Mouse (Mus musculus): ENCODE measurements around the gene En2.
A peak's percentile ranks its signal among the peaks of the same experiment; 100 is the strongest.

Gene En2

DNA sequence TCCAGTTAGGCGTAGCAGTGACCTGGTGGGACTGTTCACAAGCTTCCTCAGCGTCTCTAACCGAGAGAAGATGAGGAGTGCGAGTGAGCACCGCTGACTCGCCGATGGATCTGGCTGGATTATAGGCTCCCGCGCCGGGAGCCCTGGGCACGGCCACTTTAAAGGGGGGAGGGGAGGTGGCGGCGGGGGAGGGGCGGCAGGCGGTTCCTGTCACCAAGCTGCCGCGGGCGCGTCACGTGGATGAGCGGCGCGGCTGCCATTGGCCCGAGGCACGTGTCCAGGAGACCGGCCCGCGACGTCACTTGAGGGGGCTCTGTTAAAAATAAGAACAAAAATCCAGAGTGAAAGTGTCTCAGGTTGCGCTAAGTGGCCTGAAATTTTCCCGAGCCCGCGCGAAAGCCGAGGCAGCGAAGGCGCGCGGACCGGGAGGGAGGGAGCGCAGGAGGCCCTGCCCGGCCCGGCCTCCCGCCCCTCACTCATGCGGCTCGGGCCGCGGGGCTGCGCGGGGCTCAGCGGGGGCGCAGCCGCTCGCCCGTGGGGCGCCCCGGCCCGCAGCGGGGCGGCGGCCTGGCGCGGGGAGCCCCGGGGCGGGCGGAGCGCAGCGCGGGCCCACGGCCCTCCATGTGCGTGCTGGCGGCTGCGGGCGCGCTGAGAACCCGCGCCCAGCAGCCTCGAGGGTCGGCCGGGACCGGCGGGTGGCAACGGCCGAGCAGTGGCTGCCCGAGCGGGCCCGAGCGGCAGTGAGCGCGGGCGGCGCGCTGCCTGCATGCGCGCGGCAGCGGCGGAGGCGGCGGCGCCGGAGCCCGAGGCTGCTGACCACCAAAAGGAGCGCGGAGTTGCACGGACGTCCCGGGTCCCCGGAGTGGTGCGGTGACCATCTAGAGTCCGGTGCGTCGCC, at the start of gene En2:
En2 (plus strand) TSS at position 337 of the 898 bp plus-strand sequence.
- DNase-seq: peak; percentile 49 to 58

DNA sequence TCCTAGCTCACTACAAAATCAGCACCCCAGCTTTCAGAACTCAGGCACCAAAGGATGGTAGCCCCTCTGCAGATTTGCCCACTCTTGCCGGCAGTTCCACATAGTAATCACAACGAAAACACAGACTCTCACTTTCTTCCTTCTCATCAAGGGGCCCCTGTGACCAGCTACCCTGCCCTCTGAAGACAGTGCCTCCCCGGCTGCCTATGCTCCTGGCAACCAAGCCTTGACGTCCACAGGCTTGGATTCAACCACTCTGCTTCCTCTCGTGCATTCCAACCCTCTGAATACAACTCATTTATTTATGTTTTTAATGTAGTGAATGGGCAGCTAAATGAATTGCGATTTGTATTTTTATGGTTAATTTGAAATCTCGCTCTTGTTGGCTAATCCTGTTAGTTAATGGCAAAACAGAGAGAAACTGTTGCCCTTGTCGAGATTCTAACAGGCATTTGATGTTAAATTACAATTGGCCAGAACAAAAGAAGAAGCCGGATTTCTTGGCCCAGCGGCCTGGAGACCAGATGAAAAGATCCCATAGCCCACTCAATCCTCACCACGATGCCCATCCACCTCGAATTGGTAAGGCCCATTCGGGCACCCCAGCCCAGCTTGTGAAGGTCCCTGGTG, 48.1 kb upstream of the En2 start:
- peak in 1 of 2 experiments; percentile 11 for DNase-seq

DNA sequence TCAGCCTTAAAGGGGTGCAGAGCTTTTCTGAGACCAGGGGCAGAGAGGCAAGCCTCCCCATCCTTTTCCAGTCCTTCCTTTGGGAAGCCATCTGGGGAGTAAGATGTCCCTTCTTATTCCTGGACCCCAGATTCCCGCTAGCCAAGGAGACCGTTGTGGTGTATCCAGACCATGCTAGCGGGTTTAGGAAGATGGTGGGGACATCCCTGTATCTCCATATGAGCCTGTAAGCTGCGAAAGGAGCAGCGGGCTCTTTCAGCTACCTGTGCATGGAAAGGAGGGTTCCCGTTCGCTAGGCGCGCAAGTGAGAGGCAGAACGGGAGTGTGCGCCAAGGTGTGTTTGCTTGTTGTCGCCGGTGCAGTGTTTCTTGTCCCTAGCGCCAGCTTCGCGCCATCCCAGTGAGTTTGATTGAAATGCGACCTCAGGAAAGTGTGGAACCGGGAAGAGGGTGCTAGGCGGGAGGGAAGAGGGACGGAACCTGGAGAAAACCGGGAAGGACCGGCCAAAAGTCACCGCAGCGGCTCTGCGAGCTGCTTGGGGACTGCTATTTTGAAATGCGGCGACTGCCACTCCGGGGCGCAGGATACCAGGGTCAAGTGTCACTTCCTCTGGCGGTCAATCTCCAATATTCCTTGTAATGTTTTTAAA, 47.5 kb upstream of the En2 start:
- DNase-seq: peak; percentile 62 to 69

DNA sequence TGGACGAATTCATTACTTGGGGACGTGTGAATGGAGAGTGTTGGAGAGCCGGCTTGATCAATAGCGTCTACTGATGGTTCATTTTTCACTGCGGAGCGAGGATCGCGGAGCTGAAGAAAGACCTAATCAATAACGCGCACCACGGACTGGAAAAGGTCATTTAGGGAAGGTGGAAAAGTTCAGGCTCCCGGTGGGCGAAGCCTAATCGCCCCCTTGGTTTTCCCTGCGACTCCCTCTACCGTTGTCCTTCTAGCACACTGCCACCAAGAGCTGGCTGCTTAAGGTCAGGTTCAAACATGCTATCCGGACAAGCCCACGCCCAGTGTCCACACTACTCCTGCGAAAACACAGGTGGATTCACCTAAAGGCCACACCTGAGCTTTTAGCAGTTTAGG, 47.0 kb upstream of the En2 start:
- DNase-seq: no peak

- peak in 1 of 2 experiments; percentile 4 for DNase-seq
Observed at GRCm38 (mm10) chr5:28119576-28119975, 45.9 kb upstream of the En2 start.

DNA sequence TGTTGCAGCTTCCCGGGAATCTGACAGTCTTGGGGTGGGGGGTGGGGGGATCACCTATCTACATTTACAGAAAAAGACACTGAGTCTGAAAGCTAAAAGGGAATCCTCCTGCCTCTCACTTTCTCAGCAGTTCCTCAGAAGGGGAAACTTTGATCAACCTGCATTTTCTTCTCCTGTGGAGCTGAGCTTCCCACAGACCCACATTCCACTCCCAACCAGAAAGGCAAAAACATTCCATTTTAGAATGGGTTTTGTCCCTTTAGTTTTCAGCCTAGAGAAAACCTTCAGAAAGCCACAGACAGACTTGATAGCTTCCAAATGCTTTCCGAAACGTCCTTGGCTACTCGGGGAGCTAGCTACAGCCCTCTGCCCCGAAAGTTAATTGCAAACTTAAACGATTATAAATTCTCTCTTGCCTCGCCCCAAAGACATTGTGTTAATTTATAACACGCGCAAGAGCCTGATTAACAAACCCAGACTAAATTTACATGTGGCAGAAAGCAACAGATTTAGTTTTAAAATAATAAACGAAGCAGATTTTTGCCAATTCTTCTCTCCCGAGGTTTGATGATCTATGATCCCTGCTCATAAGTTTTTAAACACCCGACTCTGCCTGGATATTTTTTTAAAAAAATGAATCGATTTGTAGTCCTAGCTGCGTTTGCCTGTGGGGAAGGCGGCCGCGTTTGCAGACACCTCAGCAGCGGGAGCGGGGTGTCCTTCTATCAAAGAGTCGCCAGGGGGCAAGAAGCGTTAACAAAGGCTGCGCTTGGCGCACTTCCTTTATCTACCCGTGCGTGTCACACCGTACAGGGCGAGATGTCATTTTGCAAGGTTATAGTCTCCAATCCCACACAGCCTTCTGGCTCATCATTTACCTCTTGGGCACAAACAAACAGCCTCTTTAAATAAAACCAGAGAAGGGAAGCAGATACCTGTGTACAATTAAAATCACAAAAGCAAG, 42.7 kb upstream of the En2 start:
- DNase-seq: peak; percentile 71 to 78

DNA sequence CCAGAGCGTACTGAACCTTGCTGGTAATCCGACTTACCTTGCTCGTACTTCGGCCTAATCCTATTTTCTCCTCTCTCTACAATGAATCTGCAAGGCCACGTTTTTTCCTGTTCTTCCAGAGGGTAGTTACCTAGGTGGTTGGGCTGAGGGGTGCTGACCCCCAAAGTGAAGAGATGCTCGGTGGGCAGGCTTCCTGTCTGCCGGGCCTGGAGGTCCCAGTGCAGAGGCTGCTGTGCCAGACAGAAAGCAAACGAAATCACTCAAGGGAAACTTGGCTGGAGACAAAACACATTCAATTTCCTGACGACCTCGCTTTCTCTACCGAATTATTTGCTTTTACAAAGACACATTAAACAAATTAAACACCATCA, 42.1 kb upstream of the En2 start:
- peak in 1 of 2 experiments; percentile 21 for DNase-seq

- DNase-seq: peak in 1 of 2 experiments; percentile 33
Observed at GRCm38 (mm10) chr5:28124321-28125230, 40.9 kb upstream of the En2 start.

GRCm38 (mm10) chr5:28128851-28129250, 36.6 kb upstream of the En2 start:
- DNase-seq: peak in 1 of 2 experiments; percentile 17

GRCm38 (mm10) chr5:28132231-28132630, 33.3 kb upstream of the En2 start:
- no peak for DNase-seq

DNA sequence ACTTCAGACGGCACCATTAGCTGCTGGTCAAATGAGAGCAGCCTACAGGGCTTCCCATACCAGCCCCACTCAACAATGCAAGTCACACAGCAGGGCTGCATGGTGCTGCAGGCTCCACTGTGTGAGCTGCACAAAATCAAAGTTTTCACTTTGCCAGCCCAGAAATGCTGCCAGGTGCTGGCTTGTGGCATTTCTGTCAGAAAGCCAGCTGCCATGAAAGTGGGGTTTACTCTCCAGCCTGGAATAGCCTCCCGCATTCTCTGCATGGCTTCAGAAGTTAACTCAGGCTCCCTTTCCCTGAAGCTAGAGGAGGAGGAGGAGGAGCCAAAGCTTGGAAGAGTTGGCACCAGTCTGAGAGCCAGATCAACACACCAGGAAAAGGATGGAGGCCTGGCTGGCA, 29.1 kb upstream of the En2 start:
- DNase-seq: no peak

GRCm38 (mm10) chr5:28144555-28144954, 20.9 kb upstream of the En2 start:
- DNase-seq: no peak

DNA sequence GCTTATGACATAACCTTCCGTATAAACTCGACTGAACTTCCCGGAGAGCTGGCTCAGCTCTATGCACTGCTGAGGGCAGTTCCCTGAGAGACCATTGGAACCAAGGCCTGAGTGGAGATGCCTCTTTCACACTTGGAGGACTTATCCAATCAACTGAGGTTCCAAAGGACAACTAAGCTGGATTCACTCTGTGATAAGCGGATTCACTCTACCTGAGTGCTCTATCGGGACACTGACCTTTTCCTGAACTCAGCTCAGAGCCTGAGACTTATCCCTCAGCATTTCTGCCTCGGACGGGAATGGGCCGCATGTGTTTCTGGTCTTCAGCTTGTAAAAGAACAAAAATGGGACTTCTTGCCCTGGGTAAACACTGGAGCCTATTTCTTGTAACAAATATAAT, 19.5 kb upstream of the En2 start:
- no peak for DNase-seq

GRCm38 (mm10) chr5:28148473-28148872, 17.0 kb upstream of the En2 start:
- no peak for DNase-seq

DNA sequence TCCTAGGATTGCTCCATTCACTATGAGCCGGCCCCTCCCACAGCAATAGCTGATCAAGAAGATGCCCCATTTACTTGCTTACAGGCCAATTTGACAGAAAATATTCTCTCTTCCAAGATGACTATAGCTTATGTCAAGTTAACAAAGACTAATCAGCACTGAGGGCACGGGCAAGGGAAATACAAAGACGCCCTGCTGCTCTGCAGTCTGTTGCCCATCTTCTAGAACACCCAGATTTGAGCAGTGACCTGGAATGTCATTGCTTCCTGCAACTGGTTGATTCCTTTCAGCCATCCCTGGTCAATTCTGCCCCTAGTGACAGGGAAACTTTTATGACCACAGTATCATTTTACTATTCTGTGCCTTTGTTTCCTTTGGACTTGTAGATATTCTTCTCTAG, 16.1 kb upstream of the En2 start:
- no peak for DNase-seq

- DNase-seq: no peak
Observed at GRCm38 (mm10) chr5:28157044-28157730, 8.3 kb upstream of the En2 start.

DNA sequence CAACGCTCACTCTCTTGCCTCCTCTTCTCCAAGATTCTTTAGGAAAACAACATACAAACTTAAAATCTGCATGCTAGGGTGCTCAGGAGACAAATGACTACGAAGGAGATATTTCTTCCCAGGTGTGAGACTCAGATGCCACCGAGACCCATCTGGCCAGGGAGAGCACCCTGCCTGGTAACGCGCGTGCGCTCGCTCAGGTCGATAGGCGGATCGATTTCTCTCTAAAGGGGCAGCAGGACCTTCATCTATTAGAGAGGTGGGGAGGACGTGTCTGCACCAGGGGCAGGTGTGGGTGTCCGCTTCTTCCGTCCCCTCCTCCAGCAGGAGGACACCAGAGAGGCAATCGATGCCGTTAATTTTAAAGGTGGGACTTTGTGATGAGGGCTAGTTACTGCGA, 7.7 kb upstream of the En2 start:
- DNase-seq: no peak

GRCm38 (mm10) chr5:28158308-28159071, 7.0 kb upstream of the En2 start:
- no peak for DNase-seq

DNA sequence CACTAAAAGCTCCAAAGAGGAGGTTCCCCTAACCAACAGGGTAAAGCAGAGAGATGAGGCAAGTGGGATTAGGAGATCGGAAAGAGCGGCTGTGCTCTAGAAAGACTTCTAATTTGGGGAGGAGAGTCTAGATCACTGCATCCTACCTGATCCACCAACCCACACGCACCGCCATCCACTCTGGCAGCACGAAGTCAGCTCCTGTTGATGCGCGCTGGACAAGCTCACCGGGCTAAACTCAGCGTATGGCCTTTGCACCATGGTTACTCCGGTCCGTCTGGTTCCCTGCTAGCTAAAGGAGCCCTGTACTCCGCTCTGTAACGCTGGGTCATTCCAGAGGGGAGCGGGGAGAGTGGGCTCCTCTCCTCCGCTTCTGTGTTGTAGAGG, 6.4 kb upstream of the En2 start:
- no peak for DNase-seq

- no peak for DNase-seq
Observed at GRCm38 (mm10) chr5:28159891-28160470, 5.5 kb upstream of the En2 start.
